Mouse (Mus musculus) kidney, embryonic 14.5 days (tissue): ENCODE results near the gene Vmn1r76. TPM values are rescaled to one million over a fixed set of nuclear protein-coding genes. Genes with fewer than 3 reads are reported as not detected.

Source experiments
- ATAC-seq: fragments of 200-750 bp; cut with Nextera tagmentation; 2 replicates; pipeline ENCODE4 v1.8.0; 2017; ENCODE audit warnings: moderate number of reproducible peaks, mild to moderate bottlenecking, moderate TSS enrichment, moderate library complexity; ENCODE audit not compliant: low FRiP score, low TSS enrichment
- H3K27ac ChIP-seq: fragments of 300-500 bp; sonication (generic); 2 replicates; pipeline ENCODE4 v1.5.1; 2014; ENCODE audit warnings: low read depth, mild to moderate bottlenecking, low read length, moderate library complexity, mixed read lengths
- H3K27me3 ChIP-seq: fragments of 300-500 bp; sonication (generic); 2 replicates; pipeline ENCODE4 v1.6.1; 2014; ENCODE audit warnings: mild to moderate bottlenecking, low read length; ENCODE audit not compliant: control insufficient read depth, insufficient read depth
- H3K36me3 ChIP-seq: fragments of 300-500 bp; sonication (generic); 2 replicates; pipeline ENCODE4 v1.6.1; 2014; ENCODE audit warnings: low read length, mixed read lengths; ENCODE audit not compliant: control insufficient read depth, insufficient read depth
- H3K4me1 ChIP-seq: fragments of 300-500 bp; sonication (generic); 2 replicates; pipeline ENCODE4 v1.6.1; 2014; ENCODE audit warnings: low read length, mixed read lengths; ENCODE audit not compliant: control insufficient read depth, insufficient read depth
- H3K4me2 ChIP-seq: fragments of 300-500 bp; sonication (generic); replicated peaks from 2 replicates; pipeline ENCODE4 v1.6.1; 2014; ENCODE audit warnings: low read depth, mild to moderate bottlenecking, low read length
- H3K4me3 ChIP-seq: fragments of 300-500 bp; sonication (generic); 2 replicates; pipeline ENCODE4 v1.5.1; 2014; ENCODE audit warnings: mild to moderate bottlenecking, low read length
- H3K9ac ChIP-seq: fragments of 300-500 bp; sonication (generic); 2 replicates; pipeline ENCODE4 v1.6.1; 2014; ENCODE audit warnings: low read depth, mild to moderate bottlenecking, low read length, moderate library complexity
- H3K9me3 ChIP-seq: fragments of 300-500 bp; sonication (generic); 2 replicates; pipeline ENCODE4 v1.6.1; 2016; ENCODE audit warnings: low read length; ENCODE audit not compliant: control insufficient read depth
- WGBS: fragments of 180-500 bp; shearing (Covaris S2); extraction: QIAGEN DNeasy Blood & Tissue Kit; methylation state at CpG from one replicate; pipeline ENCODE4 v1.1.7; 2014; 5-methylcytosine and 5-hydroxymethylcytosine counted together
- polyA plus RNA-seq: library from polyadenylated mRNA; unstranded; fragments of >200 nt; fragmentation: Nextera tagmentation; extraction: Ambion mirVana; gene quantifications from 2 replicates; pipeline ENCODE4 v1.2.1, GENCODE M21; 2014

Gene Vmn1r76
- polyA plus RNA-seq = not detected in 2 replicates

DNA sequence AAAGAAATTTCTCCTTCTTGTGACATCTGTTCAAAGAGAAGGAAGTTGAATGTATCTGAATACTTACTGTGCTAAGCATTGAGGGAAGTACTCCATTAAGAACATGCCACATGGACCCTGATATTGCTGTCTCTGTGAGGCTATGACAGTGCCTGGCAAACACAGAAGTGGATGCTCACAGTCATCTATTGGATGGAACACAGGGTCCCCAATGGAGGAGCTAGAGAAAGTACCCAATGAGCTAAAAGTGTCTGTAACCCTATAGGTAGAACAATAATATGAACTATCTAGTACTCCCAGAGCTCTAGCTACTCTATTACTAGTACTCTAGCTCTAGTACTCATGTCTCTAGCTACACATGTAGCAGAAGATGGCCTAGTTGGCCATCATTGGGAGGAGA is at the start of gene Vmn1r76:
Gene Vmn1r76 (minus strand): TSS at position 101 of the 400 bp plus-strand sequence.
- Histone ChIP-seq H3K9ac (no peak within 1 kb of the TSS), H3K4me1 (no peaks in the 10 kb centered on the region), H3K27me3 (no peaks in the 10 kb centered on the region), H3K36me3 (no peaks in the 10 kb centered on the region), H3K27ac (no peak within 1 kb of the TSS), H3K4me3 (no peak within 1 kb of the TSS), H3K9me3 (no peaks in the 10 kb centered on the region), H3K4me2 (no peak within 1 kb of the TSS)
- ATAC-seq = no peak

- Histone ChIP-seq H3K9ac (no peak overlapping the region), H3K4me3 (no peak overlapping the region), H3K36me3 (no peaks in the 10 kb centered on the region), H3K4me1 (no peaks in the 10 kb centered on the region), H3K9me3 (peaks cover 12% of the 10 kb centered on the region; the same call in 1 of the 2 replicates), H3K27me3 (no peaks in the 10 kb centered on the region), H3K4me2 (no peak overlapping the region), H3K27ac (no peak overlapping the region)
- no peak for ATAC-seq
These were observed 34.6 kb upstream of the Vmn1r76 start for GRCm38 (mm10) chr7:11972611-11973010.

- no peaks in the 10 kb centered on the region for H3K27me3 ChIP-seq
- H3K4me1 ChIP-seq = no peaks in the 10 kb centered on the region
- H3K27ac ChIP-seq = no peak overlapping the region
- H3K9ac ChIP-seq = no peak overlapping the region
- WGBS = 66% methylated on average over 3 of the region's 3 CpGs
- no peaks in the 10 kb centered on the region for H3K36me3 ChIP-seq
- no peak for ATAC-seq
- H3K4me3 ChIP-seq = no peak overlapping the region
- peaks cover 7% of the 10 kb centered on the region for H3K9me3 ChIP-seq
- H3K4me2 ChIP-seq = no peak overlapping the region
These were observed 10.0 kb upstream of the Vmn1r76 start for GRCm38 (mm10) chr7:11947991-11948390.

DNA sequence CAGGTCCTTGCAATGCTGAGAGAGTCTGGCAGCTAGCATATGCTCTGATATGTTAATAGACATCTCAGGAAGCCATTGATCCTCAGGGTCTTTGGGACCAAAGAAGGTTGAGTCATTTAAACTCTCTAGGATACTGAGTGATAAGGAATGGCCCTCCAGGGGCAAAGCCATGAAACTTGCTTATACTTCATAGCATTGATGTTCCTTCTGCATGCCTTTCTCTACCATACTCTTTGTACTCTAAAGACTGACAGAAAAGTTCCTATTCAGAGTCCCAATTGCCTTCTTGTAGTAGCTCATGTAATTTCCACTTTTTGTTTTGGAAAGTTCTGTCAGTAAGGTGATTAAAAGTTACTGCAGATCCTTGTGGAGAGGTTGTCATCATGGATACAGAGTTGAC is 63.7 kb downstream of the Vmn1r76 start, which contains the start of gene Vmn1r75:
Gene Vmn1r75 (plus strand): TSS at position 301 of the 400 bp plus-strand sequence.
- ATAC-seq = no peak
- Histone ChIP-seq H3K27me3 (no peaks in the 10 kb centered on the region), H3K4me2 (no peak within 1 kb of the TSS), H3K4me1 (no peaks in the 10 kb centered on the region), H3K27ac (no peak within 1 kb of the TSS), H3K9ac (no peak within 1 kb of the TSS), H3K36me3 (no peaks in the 10 kb centered on the region), H3K4me3 (no peak within 1 kb of the TSS), H3K9me3 (peaks cover 11% of the 10 kb centered on the region; the same call in 1 of the 2 replicates)

Other genes starting within 250 kb of the Vmn1r76 start
- not detected in 2 replicates for gene Vmn1r73, start 207.9 kb downstream of the Vmn1r76 start, polyA plus RNA-seq
- gene Vmn1r74, start 104.2 kb downstream of the Vmn1r76 start, polyA plus RNA-seq = not detected in 2 replicates
- not detected in 2 replicates for gene Vmn1r75, start 63.6 kb downstream of the Vmn1r76 start, polyA plus RNA-seq
- not detected in 2 replicates for gene Vmn1r77, start 98.5 kb upstream of the Vmn1r76 start, polyA plus RNA-seq
- gene Vmn1r78, start 212.0 kb upstream of the Vmn1r76 start, polyA plus RNA-seq = not detected in 2 replicates
- gene Vmn1r79, start 233.1 kb upstream of the Vmn1r76 start, polyA plus RNA-seq = not detected in 2 replicates